Mouse (Mus musculus) cortical plate, adult 2 months (tissue): ENCODE results near the gene Tcea3.
A peak's percentile ranks its signal among the peaks of the same experiment; 100 is the strongest.

Experiments used
- CTCF ChIP-seq: fragments of 200-500 bp; IDR thresholded peaks from 2 replicates; pipeline ENCODE4 v1.5.1; 2011; ENCODE audit warnings: mild to moderate bottlenecking, control low read depth, low read length; ENCODE audit not compliant: insufficient read depth; ENCODE audit errors: extremely low read depth
- POLR2A ChIP-seq: fragments of 200-500 bp; IDR thresholded peaks from 2 replicates; pipeline ENCODE4 v1.6.1; 2011; ENCODE audit warnings: mild to moderate bottlenecking, low read length, control low read depth; ENCODE audit not compliant: insufficient read depth; ENCODE audit errors: extremely low read depth

DNA sequence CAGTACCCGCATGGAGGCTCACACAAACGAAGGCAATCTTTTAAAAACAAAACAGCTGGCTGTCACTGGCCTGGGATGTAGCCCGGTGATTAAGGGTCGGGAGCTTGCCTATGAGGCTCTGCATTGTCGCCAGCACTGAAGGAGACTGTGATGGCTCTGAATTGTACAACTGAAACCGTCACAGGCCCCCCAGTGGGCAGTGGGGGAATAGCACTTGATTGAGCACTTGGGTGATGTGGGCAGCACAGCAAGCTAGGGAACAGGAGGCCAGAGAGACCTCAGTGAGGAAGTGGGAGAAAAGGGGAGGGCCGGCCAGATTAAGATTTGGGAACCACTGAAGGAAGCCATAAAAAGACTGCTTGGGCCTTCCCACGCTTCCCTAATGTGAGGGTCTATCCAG lies 7.9 kb upstream of the Tcea3 start:
- TF ChIP-seq CTCF = peak; percentile 69
- no peak for TF ChIP-seq POLR2A
